Mouse (Mus musculus) stomach, postnatal 0 days (tissue): ENCODE measurements at regions not wholly inside any gene's neighbourhood (a gene's known extent, or its start where the extent isn't known, plus 50 kb on each side); places are given as distances from the start of the nearest gene placed in this dataset.

ENCODE experiments used
- ATAC-seq: fragments of 200-750 bp; cut with Nextera tagmentation; 2 replicates; pipeline ENCODE4 v1.8.0; 2017; ENCODE audit not compliant: low FRiP score, low TSS enrichment
- DNase-seq: peaks from one replicate; pipeline ENCODE4 v3.0.0-alpha.2; 2016; ENCODE audit warnings: low spot score
- H3K27ac ChIP-seq: fragments of 300-500 bp; sonication (generic); replicated peaks from 2 replicates; pipeline ENCODE4 v1.5.1; 2014; ENCODE audit warnings: mild to moderate bottlenecking, control low read depth
- H3K27me3 ChIP-seq: fragments of 300-500 bp; sonication (generic); 2 replicates; pipeline ENCODE4 v1.6.1; 2014; ENCODE audit warnings: low read length; ENCODE audit not compliant: control insufficient read depth, insufficient read depth
- H3K36me3 ChIP-seq: fragments of 300-500 bp; sonication (generic); 2 replicates; pipeline ENCODE4 v1.6.1; 2014; ENCODE audit warnings: low read length, mixed read lengths; ENCODE audit not compliant: control insufficient read depth, insufficient read depth
- H3K4me1 ChIP-seq: fragments of 300-500 bp; sonication (generic); replicated peaks from 2 replicates; pipeline ENCODE4 v1.6.1; 2014; ENCODE audit warnings: antibody characterized with exemption; ENCODE audit not compliant: control insufficient read depth, insufficient read depth
- H3K4me2 ChIP-seq: fragments of 300-500 bp; sonication (generic); replicated peaks from 2 replicates; pipeline ENCODE4 v1.6.1; 2014; ENCODE audit warnings: low read depth, mild to moderate bottlenecking, control low read depth, moderate library complexity
- H3K4me3 ChIP-seq: fragments of 300-500 bp; sonication (generic); 2 replicates; pipeline ENCODE4 v1.5.1; 2014; ENCODE audit warnings: low read depth, low read length, control low read depth
- H3K9ac ChIP-seq: fragments of 300-500 bp; sonication (generic); 2 replicates; pipeline ENCODE4 v1.6.1; 2014; ENCODE audit warnings: mild to moderate bottlenecking, low read length, control low read depth, mixed read lengths
- H3K9me3 ChIP-seq: fragments of 300-500 bp; sonication (generic); 2 replicates; pipeline ENCODE4 v1.6.1; 2016; ENCODE audit warnings: low read length; ENCODE audit not compliant: control insufficient read depth
- CTCF ChIP-seq: IDR thresholded peaks from 2 replicates; pipeline ENCODE4 v1.5.1; 2016; ENCODE audit warnings: antibody characterized with exemption, low read depth, mild to moderate bottlenecking, moderate library complexity
- EP300 ChIP-seq: optimal IDR thresholded peaks from 2 replicates; pipeline ENCODE3; 2016; ENCODE audit warnings: antibody characterized with exemption
- WGBS: fragments of 180-500 bp; shearing (Covaris S2); extraction: QIAGEN DNeasy Blood & Tissue Kit; methylation state at CpG from one replicate; pipeline ENCODE4 v1.1.7; 2014; 5-methylcytosine and 5-hydroxymethylcytosine counted together

GRCm38 (mm10) chr10:116683374-116683773, 102.1 kb upstream of the Cnot2 start:
- H3K9ac ChIP-seq: no peak overlapping the region
- no peak overlapping the region for H3K27ac ChIP-seq
- DNase-seq: no peak
- no peaks in the 10 kb centered on the region for H3K36me3 ChIP-seq
- no peaks in the 10 kb centered on the region for H3K9me3 ChIP-seq
- ATAC-seq: no peak
- H3K4me3 ChIP-seq: no peak overlapping the region
- no peak for TF ChIP-seq EP300
- no peak for TF ChIP-seq CTCF
- H3K4me1 ChIP-seq: no peaks in the 10 kb centered on the region
- no peak overlapping the region for H3K4me2 ChIP-seq
- no peaks in the 10 kb centered on the region for H3K27me3 ChIP-seq
- 65% methylated on average over 9 of the region's 9 CpGs for WGBS

GRCm38 (mm10) chr10:116678950-116679735, 97.8 kb upstream of the Cnot2 start:
- Histone ChIP-seq H3K27ac (no peak overlapping the region), H3K27me3 (no peaks in the 10 kb centered on the region), H3K9ac (no peak overlapping the region), H3K9me3 (no peaks in the 10 kb centered on the region), H3K4me2 (no peak overlapping the region), H3K4me1 (no peaks in the 10 kb centered on the region), H3K36me3 (no peaks in the 10 kb centered on the region), H3K4me3 (no peak overlapping the region)
- DNase-seq (no peak), ATAC-seq (no peak)
- WGBS: 81% methylated on average over 10 of the region's 10 CpGs
- no peak for TF ChIP-seq EP300
- no peak for TF ChIP-seq CTCF

GRCm38 (mm10) chr10:116677949-116678348, 96.6 kb upstream of the Cnot2 start:
- no peaks in the 10 kb centered on the region for H3K9me3 ChIP-seq
- no peak overlapping the region for H3K4me3 ChIP-seq
- DNase-seq (no peak), ATAC-seq (no peak)
- H3K27me3 ChIP-seq: no peaks in the 10 kb centered on the region
- H3K4me2 ChIP-seq: no peak overlapping the region
- 41% methylated on average over 4 of the region's 4 CpGs for WGBS
- no peaks in the 10 kb centered on the region for H3K36me3 ChIP-seq
- TF ChIP-seq EP300: no peak
- TF ChIP-seq CTCF: no peak
- H3K9ac ChIP-seq: no peak overlapping the region
- no peak overlapping the region for H3K27ac ChIP-seq
- H3K4me1 ChIP-seq: no peaks in the 10 kb centered on the region

GRCm38 (mm10) chr10:116675171-116675570, 93.9 kb upstream of the Cnot2 start:
- ATAC-seq (no peak), DNase-seq (no peak)
- no peak overlapping the region for H3K9ac ChIP-seq

GRCm38 (mm10) chr10:116674348-116674747, 93.0 kb upstream of the Cnot2 start:
- Histone ChIP-seq H3K4me3 (no peak overlapping the region), H3K27ac (no peak overlapping the region), H3K36me3 (no peaks in the 10 kb centered on the region), H3K27me3 (no peaks in the 10 kb centered on the region), H3K4me2 (no peak overlapping the region), H3K9ac (no peak overlapping the region), H3K4me1 (no peaks in the 10 kb centered on the region), H3K9me3 (no peaks in the 10 kb centered on the region)
- TF ChIP-seq CTCF (no peak), EP300 (no peak)
- 75% methylated on average over 2 of the region's 2 CpGs for WGBS
- DNase-seq: no peak
- ATAC-seq: no peak

More at GRCm38 (mm10) chr10:116675171-116675570, 93.9 kb upstream of the Cnot2 start:
- WGBS: 64% methylated on average over 7 of the region's 7 CpGs
- Histone ChIP-seq H3K36me3 (no peaks in the 10 kb centered on the region), H3K4me2 (no peak overlapping the region), H3K27me3 (no peaks in the 10 kb centered on the region), H3K4me1 (no peaks in the 10 kb centered on the region), H3K4me3 (no peak overlapping the region), H3K27ac (no peak overlapping the region), H3K9me3 (no peaks in the 10 kb centered on the region)
- TF ChIP-seq CTCF (no peak), EP300 (no peak)

GRCm38 (mm10) chr10:116658162-116658962, 77.1 kb upstream of the Cnot2 start:
- Histone ChIP-seq H3K9me3 (no peaks in the 10 kb centered on the region), H3K36me3 (no peaks in the 10 kb centered on the region), H3K27ac (no peak overlapping the region), H3K27me3 (no peaks in the 10 kb centered on the region), H3K4me1 (no peaks in the 10 kb centered on the region), H3K9ac (no peak overlapping the region), H3K4me2 (no peak overlapping the region), H3K4me3 (no peak overlapping the region)
- TF ChIP-seq EP300 (no peak), CTCF (no peak)
- 93% methylated on average over 6 of the region's 6 CpGs for WGBS
- DNase-seq (no peak), ATAC-seq (no peak)
